Mouse (Mus musculus) heart, adult 18-20 months (tissue): ENCODE measurements around the gene Npr3. TPM values are rescaled to one million over a fixed set of nuclear protein-coding genes. Genes with fewer than 3 reads are reported as not detected.
"Not testable (repeated sequence)": the region's sequence is repeated elsewhere in the genome, so short reads cannot be mapped to it uniquely, and the experiment has no call there.

ENCODE experiments used
- DNase-seq, 2 experiments: peaks; one replicate each; pipeline ENCODE4 v3.0.0; 2021 to 2022; ENCODE audit warnings: mixed read lengths in 1 of 2
- total RNA-seq, 2 experiments: library from RNA; stranded (reverse); gene quantifications; 2 replicates each; pipeline ENCODE4 v1.2.3; 2021

The Npr3 gene
- total RNA-seq, 2 experiments from 2014 or later, result 25.9 to 35.1 TPM

GRCm38 (mm10) chr15:11882508-11883205 is 24.4 kb downstream of the Npr3 start:
- peak in 1 of 2 experiments; percentile 26 for DNase-seq

GRCm38 (mm10) chr15:11881822-11882221 is 25.3 kb downstream of the Npr3 start:
- no peak for DNase-seq

GRCm38 (mm10) chr15:11878334-11878733 is 28.8 kb downstream of the Npr3 start:
- peak; percentile 58 to 82 for DNase-seq

DNA sequence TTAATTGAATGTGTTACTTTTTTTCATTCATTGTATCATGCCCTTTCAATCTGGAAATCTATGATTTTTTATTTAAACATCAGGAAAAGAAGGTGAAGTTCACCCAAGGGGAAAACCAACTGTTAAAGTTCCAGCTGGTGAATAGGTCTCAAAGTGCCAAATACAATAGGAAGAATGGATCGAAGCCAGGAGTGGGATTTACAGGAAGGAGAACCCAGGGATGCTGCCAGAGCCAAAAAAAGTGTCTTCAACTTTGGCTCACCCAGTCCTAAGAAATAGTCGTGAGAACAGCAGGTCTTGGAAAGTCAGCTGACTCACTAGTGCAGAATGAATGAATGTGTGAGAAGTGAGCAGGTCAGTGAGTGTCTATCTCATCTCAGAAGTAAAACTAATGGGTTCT is 29.8 kb downstream of the Npr3 start:
- DNase-seq, result peak; percentile 33 to 55

GRCm38 (mm10) chr15:11866918-11867317 is 40.2 kb downstream of the Npr3 start:
- no peak for DNase-seq

DNA sequence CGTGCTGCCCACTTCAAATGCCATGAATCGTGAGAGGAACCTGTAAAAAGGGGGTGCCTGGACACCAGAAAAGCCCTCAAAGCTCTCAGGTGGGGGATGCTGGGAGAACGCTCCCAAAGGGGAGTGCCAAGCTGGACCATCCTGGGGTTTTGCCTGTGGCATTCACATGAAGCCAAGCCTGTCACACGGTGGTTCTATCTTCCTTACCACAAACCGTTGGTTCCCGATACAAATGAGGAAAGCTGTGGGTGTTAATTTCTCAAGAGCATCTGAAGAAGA is 43.6 kb downstream of the Npr3 start:
- no peak for DNase-seq

DNA sequence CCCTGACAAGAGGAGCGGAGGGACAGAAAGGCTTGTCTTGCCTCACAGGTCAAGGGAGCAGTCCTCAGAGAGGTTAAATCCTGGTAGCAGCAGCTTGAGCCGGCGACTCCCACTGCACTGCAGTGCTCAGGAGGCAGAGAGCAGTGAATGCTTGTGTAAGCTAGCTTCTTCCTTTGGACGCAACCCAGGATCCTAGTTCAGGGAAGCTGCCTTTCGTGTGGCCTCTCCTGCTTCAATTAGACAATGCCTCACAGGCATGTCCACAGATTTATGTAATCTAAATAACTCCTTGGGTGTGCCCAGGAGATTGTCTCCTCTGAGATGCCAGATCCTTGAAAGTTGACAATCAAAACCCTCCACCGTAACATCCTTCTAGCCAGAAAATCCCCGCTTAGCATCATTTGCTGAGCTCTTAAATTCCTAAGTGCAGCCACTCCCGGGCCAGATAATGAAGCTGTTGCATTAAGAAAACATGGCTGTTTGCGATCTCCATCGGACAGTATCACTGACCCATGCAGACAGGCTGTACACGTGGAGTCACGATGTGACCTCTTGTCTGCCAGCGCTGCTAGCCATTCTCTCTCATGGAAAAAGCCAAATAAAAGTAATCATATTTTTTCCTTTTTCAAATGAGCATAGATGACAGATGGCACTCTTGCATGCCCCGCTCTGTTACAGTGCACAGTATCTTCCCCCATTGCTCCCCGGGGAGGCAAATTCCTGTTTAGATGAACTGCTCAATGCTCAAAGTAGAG is 44.1 kb downstream of the Npr3 start:
- peak in 1 of 2 experiments; percentile 11 for DNase-seq

DNA sequence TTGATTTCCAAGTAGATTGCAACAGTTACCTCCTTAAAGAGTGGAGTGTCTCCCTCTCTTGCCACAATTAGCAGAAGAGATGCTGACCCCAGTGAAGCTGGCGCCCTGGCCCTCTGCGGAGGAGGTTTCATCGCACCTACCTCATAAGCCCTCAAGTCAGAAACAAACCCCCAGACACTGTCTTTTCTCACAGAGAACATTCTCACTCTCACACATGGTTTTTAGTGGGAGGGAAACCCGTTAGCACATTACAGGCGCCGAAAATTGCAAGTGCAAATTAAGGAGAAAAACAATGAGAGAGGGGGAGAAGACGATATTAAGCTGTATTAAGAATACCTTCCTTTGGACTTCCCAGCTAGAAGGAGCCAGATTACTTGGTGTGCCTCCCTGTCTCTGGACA is 44.8 kb downstream of the Npr3 start:
- DNase-seq, result no peak

DNA sequence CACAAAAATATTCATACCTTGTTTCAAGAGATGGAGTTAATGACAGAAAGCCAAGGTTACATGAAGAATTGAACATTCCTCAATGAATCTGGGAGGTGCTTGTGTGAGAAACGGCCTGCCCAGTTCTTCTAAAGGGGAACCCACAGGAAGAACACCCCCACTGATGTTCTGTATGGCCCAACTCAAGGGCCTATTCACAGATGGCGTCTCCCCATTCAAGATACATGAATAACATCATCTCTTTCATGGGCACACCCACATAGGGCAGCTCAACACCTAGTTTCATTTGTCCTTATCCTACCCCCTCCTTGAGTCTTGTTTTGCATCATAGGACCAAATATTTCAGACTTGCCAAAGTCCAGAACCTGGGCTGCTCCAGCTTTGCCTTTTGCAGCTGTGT is 46.8 kb downstream of the Npr3 start:
- no peak for DNase-seq

DNA sequence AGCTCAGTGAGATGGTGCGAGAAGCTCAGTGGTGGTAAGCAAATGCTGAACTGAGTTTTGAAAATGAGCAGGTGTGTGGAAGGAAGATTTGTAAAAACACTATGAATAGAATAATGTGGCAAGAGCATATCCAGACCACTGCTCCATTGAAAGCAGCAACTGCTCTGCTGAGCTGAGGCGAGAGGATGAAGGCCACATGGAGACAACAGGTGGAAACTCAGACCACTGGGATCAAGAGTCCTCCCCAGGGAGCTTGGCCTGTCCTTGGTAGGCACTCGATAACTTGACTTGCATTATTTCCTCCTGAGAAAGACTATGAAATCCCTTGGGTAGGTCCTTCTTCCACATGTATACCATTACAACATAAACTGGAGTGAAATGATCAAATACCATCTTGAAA is 47.3 kb downstream of the Npr3 start:
- no peak for DNase-seq

GRCm38 (mm10) chr15:11858411-11858810 is 48.7 kb downstream of the Npr3 start:
- DNase-seq, result no peak

DNA sequence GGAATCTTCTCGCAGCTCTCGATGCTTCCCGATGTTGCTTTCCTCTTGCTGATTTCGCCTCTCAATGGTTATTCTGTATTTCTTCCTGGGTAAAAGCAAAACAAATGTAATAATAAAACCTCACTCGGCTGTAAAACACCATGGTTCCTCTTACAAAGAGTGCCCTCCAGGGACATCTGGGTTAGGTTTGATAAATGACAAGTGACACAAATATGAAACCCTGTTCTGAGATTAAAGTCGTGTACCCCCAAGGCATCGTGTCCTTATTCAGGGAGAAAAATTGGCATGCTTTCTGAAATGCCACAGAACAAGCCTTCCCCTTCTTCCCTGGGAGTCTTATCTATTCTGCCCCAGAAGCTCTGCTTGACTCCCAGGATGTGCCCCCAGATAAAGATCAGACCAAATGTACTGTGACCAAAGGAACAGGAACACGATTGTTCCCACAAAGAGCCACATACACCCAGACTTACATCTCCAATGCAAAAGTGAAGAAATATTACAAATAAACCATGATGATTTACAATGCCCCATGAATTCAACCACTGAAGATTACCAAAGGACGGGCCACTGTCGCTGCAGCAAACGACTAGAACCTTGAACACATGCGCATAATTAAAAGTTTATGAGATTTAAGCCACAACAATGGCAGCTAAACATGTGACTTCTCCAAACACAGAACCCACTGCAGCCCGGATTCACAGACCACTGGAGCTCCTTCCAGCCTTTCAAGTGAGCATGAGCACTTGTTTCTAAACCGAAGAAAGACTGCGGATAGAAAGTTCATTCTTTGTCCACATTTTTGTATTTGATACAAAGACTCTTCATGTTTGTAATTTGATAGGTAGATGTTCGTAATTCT is 61.7 kb downstream of the Npr3 start:
- DNase-seq, result no peak

DNA sequence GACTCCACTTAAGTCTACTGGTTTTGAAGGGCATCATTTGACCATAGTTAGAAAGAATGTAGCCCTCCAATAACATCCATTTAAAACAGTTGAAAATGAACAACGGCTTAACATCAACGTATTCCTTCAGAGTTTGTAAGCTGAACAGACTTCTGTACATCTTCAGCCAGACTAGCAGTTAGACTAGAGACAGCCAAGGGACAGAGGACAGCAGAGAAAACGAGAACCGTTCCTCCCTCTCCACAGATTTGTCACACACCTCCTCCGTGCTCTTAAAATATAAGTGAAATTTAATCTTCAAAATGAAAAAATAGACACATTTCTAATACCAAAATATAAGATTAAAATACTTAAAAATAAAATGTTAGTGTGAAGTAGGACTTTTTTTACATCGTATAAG is 63.0 kb downstream of the Npr3 start:
- DNase-seq, result no peak

GRCm38 (mm10) chr15:11841828-11842227 is 65.3 kb downstream of the Npr3 start:
- DNase-seq, result no peak

- no peak for DNase-seq
These were observed 71.2 kb downstream of the Npr3 start for GRCm38 (mm10) chr15:11835913-11836312.

GRCm38 (mm10) chr15:11822347-11822746 is 84.7 kb downstream of the Npr3 start:
- not testable (repeated sequence) for DNase-seq

DNA sequence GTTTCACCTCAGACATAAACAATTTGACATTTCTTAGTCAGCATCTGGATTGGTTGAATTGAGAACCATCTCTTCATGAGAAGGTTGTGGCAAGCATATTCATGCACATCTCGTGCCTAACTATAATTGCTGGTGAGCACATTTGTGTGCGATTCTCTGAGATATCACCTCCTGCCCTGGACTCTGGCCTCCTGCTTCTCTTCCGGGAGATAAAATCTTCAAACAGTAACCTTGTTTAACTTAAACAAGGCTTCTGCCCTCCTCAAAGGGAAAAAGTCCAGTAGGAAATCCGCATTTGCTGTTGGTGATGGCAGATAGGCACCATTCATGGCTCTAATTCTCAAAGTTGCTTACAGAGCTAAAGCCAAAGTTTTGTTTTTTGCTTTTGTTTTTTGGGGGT is 91.5 kb downstream of the Npr3 start:
- DNase-seq, result no peak

- peak; percentile 7 to 32 for DNase-seq
These were observed 103.5 kb downstream of the Npr3 start for GRCm38 (mm10) chr15:11803576-11803975.

GRCm38 (mm10) chr15:11801863-11802722 is 105.0 kb downstream of the Npr3 start:
- DNase-seq, result peak; percentile 12 to 25

DNA sequence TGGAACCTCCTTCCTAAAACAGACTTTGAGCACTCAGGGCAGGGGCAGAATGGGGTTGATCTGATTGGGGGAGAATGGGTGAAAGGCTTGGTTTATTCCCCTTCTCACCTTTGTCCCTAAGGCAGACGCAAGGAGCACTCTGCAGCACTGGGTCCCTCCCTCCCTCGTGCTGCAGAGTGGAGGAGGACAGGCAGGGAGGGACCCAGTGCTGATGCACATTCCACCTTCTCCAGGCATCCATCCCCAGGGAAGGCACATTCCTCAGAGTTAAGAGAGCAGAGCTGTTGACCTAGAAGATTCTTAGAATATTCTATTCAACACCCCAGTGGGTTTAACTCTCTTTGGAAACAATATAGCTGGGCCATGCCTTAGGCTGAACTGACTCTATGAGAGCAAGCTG is 112.5 kb downstream of the Npr3 start:
- DNase-seq, result no peak
